Mouse (Mus musculus): ENCODE measurements at regions not wholly inside any gene's neighbourhood (a gene's known extent, or its start where the extent isn't known, plus 50 kb on each side); places are given as distances from the start of the nearest gene placed in this dataset.

- Histone ChIP-seq H3K9ac (replicated peaks) (no peak overlapping the region), H3K4me1 (replicated peaks) (peaks cover 23% of the 10 kb centered on the region), H3K4me2 (no peak overlapping the region), H3K27ac (no peak overlapping the region), H3K27me3 (no peaks in the 10 kb centered on the region), H3K9me3 (no peaks in the 10 kb centered on the region), H3K36me3 (no peaks in the 10 kb centered on the region), H3K4me3 (replicated peaks) (no peak overlapping the region)
- 51% methylated on average over 4 of the region's 4 CpGs for WGBS
- ATAC-seq (ENCODE audit: insufficient number of reproducible peaks, insufficient read depth, low FRiP score, low TSS enrichment, low read depth): no peak
Observed at GRCm38 (mm10) chr12:71625115-71625514, 205.8 kb upstream of the Daam1 start.

GRCm38 (mm10) chr12:71626801-71627200 lies 204.1 kb upstream of the Daam1 start:
- H3K36me3 ChIP-seq: no peaks in the 10 kb centered on the region
- H3K27me3 ChIP-seq: no peaks in the 10 kb centered on the region
- no peak overlapping the region for H3K4me2 ChIP-seq
- no peak overlapping the region for H3K9ac ChIP-seq (replicated peaks)
- H3K27ac ChIP-seq: no peak overlapping the region
- ATAC-seq (ENCODE audit: insufficient number of reproducible peaks, insufficient read depth, low FRiP score, low TSS enrichment, low read depth): no peak
- no peak overlapping the region for H3K4me3 ChIP-seq (replicated peaks)
- H3K9me3 ChIP-seq: no peaks in the 10 kb centered on the region
- peaks cover 17% of the 10 kb centered on the region for H3K4me1 ChIP-seq (replicated peaks)
- WGBS: 60% methylated on average over 4 of the region's 4 CpGs

GRCm38 (mm10) chr12:71627421-71628339 lies 203.2 kb upstream of the Daam1 start:
- WGBS: 76% methylated on average over 17 of the region's 17 CpGs

GRCm38 (mm10) chr12:71628340-71628738 lies 202.5 kb upstream of the Daam1 start:
- no peak overlapping the region for H3K4me2 ChIP-seq
- no peak overlapping the region for H3K9ac ChIP-seq (replicated peaks)
- peaks cover 17% of the 10 kb centered on the region for H3K4me1 ChIP-seq (replicated peaks)
- no peak for ATAC-seq (ENCODE audit: insufficient number of reproducible peaks, insufficient read depth, low FRiP score, low TSS enrichment, low read depth)
- H3K4me3 ChIP-seq (replicated peaks): no peak overlapping the region
- WGBS: 84% methylated on average over 5 of the region's 5 CpGs
- no peaks in the 10 kb centered on the region for H3K27me3 ChIP-seq
- no peaks in the 10 kb centered on the region for H3K36me3 ChIP-seq
- no peak overlapping the region for H3K27ac ChIP-seq
- no peaks in the 10 kb centered on the region for H3K9me3 ChIP-seq

More at GRCm38 (mm10) chr12:71627421-71628339, 203.2 kb upstream of the Daam1 start:
- no peak overlapping the region for H3K9ac ChIP-seq (replicated peaks)
- no peaks in the 10 kb centered on the region for H3K9me3 ChIP-seq
- H3K4me1 ChIP-seq (replicated peaks): peaks cover 17% of the 10 kb centered on the region
- no peak overlapping the region for H3K4me3 ChIP-seq (replicated peaks)
- no peaks in the 10 kb centered on the region for H3K27me3 ChIP-seq
- H3K4me2 ChIP-seq: no peak overlapping the region
- H3K36me3 ChIP-seq: no peaks in the 10 kb centered on the region
- no peak overlapping the region for H3K27ac ChIP-seq
- no peak for ATAC-seq (ENCODE audit: insufficient number of reproducible peaks, insufficient read depth, low FRiP score, low TSS enrichment, low read depth)

- WGBS: 87% methylated on average over 10 of the region's 10 CpGs
- H3K9me3 ChIP-seq: no peaks in the 10 kb centered on the region
- H3K27me3 ChIP-seq: no peaks in the 10 kb centered on the region
- H3K9ac ChIP-seq (replicated peaks): no peak overlapping the region
- no peak overlapping the region for H3K4me3 ChIP-seq (replicated peaks)
- H3K27ac ChIP-seq: no peak overlapping the region
- no peak overlapping the region for H3K4me2 ChIP-seq
- no peak for ATAC-seq (ENCODE audit: insufficient number of reproducible peaks, insufficient read depth, low FRiP score, low TSS enrichment, low read depth)
- H3K36me3 ChIP-seq: no peaks in the 10 kb centered on the region
- peaks cover 17% of the 10 kb centered on the region for H3K4me1 ChIP-seq (replicated peaks)
Observed at GRCm38 (mm10) chr12:71628796-71629195, 202.1 kb upstream of the Daam1 start.

- no peak overlapping the region for H3K27ac ChIP-seq
- no peaks in the 10 kb centered on the region for H3K36me3 ChIP-seq
- no peak overlapping the region for H3K4me3 ChIP-seq (replicated peaks)
- H3K4me2 ChIP-seq: no peak overlapping the region
- ATAC-seq (ENCODE audit: insufficient number of reproducible peaks, insufficient read depth, low FRiP score, low TSS enrichment, low read depth): no peak
- H3K9me3 ChIP-seq: no peaks in the 10 kb centered on the region
- no peak overlapping the region for H3K9ac ChIP-seq (replicated peaks)
- H3K4me1 ChIP-seq (replicated peaks): peaks cover 12% of the 10 kb centered on the region
- no peaks in the 10 kb centered on the region for H3K27me3 ChIP-seq
- 86% methylated on average over 3 of the region's 3 CpGs for WGBS
Observed at GRCm38 (mm10) chr12:71630386-71630785, 200.5 kb upstream of the Daam1 start.

GRCm38 (mm10) chr12:71636300-71636699 lies 194.6 kb upstream of the Daam1 start:
- H3K9ac ChIP-seq (replicated peaks): no peak overlapping the region
- no peaks in the 10 kb centered on the region for H3K27me3 ChIP-seq
- 85% methylated on average over 6 of the region's 6 CpGs for WGBS
- no peak overlapping the region for H3K4me3 ChIP-seq (replicated peaks)
- H3K27ac ChIP-seq: no peak overlapping the region
- no peaks in the 10 kb centered on the region for H3K4me1 ChIP-seq (replicated peaks)
- no peaks in the 10 kb centered on the region for H3K9me3 ChIP-seq
- no peak overlapping the region for H3K4me2 ChIP-seq
- no peak for ATAC-seq (ENCODE audit: insufficient number of reproducible peaks, insufficient read depth, low FRiP score, low TSS enrichment, low read depth)
- H3K36me3 ChIP-seq: no peaks in the 10 kb centered on the region

- no peak overlapping the region for H3K27ac ChIP-seq
- H3K4me2 ChIP-seq: no peak overlapping the region
Observed at GRCm38 (mm10) chr12:71637248-71637647, 193.6 kb upstream of the Daam1 start.

GRCm38 (mm10) chr12:71638246-71638645 lies 192.6 kb upstream of the Daam1 start:
- Histone ChIP-seq H3K4me1 (replicated peaks) (peaks cover 4% of the 10 kb centered on the region), H3K27ac (no peak overlapping the region), H3K4me3 (replicated peaks) (no peak overlapping the region), H3K9ac (replicated peaks) (no peak overlapping the region), H3K4me2 (no peak overlapping the region), H3K27me3 (no peaks in the 10 kb centered on the region), H3K9me3 (no peaks in the 10 kb centered on the region), H3K36me3 (no peaks in the 10 kb centered on the region)
- WGBS: 68% methylated on average over 8 of the region's 8 CpGs
- ATAC-seq (ENCODE audit: insufficient number of reproducible peaks, insufficient read depth, low FRiP score, low TSS enrichment, low read depth): no peak

More at GRCm38 (mm10) chr12:71637248-71637647, 193.6 kb upstream of the Daam1 start:
- Histone ChIP-seq H3K36me3 (no peaks in the 10 kb centered on the region), H3K4me3 (replicated peaks) (no peak overlapping the region), H3K27me3 (no peaks in the 10 kb centered on the region), H3K9me3 (no peaks in the 10 kb centered on the region), H3K4me1 (replicated peaks) (peaks cover 2% of the 10 kb centered on the region; the same call in 1 of the 2 replicates), H3K9ac (replicated peaks) (no peak overlapping the region)
- ATAC-seq (ENCODE audit: insufficient number of reproducible peaks, insufficient read depth, low FRiP score, low TSS enrichment, low read depth): no peak
- 76% methylated on average over 3 of the region's 3 CpGs for WGBS

- Histone ChIP-seq H3K9me3 (no peaks in the 10 kb centered on the region), H3K9ac (replicated peaks) (no peak overlapping the region), H3K4me2 (no peak overlapping the region), H3K4me3 (replicated peaks) (no peak overlapping the region), H3K27me3 (no peaks in the 10 kb centered on the region), H3K36me3 (no peaks in the 10 kb centered on the region), H3K27ac (no peak overlapping the region), H3K4me1 (replicated peaks) (peaks cover 4% of the 10 kb centered on the region)
- ATAC-seq (ENCODE audit: insufficient number of reproducible peaks, insufficient read depth, low FRiP score, low TSS enrichment, low read depth): no peak
- 72% methylated on average over 10 of the region's 10 CpGs for WGBS
Observed at GRCm38 (mm10) chr12:71640058-71640501, 190.8 kb upstream of the Daam1 start.

- no peak for ATAC-seq (ENCODE audit: insufficient number of reproducible peaks, insufficient read depth, low FRiP score, low TSS enrichment, low read depth)
- WGBS: 95% methylated on average over 2 of the region's 2 CpGs
Observed at GRCm38 (mm10) chr12:71641486-71641885, 189.4 kb upstream of the Daam1 start.

More at GRCm38 (mm10) chr12:71641486-71641885, 189.4 kb upstream of the Daam1 start:
- Histone ChIP-seq H3K36me3 (no peaks in the 10 kb centered on the region), H3K4me1 (replicated peaks) (peaks cover 4% of the 10 kb centered on the region), H3K4me2 (no peak overlapping the region), H3K9ac (replicated peaks) (no peak overlapping the region), H3K4me3 (replicated peaks) (no peak overlapping the region), H3K9me3 (no peaks in the 10 kb centered on the region), H3K27ac (no peak overlapping the region), H3K27me3 (no peaks in the 10 kb centered on the region)

Measured in limb, embryonic 12.5 days (tissue).